8 mouse cellular contexts compared by ENCODE assay signal in the genomic region with DNA sequence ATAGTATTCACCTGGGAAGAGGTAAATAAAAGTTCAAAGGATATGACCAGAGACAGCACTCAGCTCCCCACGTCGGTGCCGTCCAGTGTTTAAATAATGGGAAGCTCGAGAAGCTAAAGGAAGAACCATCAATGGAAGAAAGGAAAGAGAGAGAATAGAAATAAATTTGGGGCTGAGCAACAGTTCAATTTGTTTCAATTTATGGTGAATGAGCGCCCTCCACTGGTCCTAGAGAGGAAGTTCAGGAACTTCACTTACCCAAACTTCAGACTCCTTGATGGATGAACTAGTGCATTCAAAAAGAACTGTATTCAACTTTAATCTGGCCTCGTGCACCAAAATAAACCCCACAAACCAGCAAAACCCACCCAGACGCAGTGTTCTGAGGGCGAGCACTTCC.
DNase-seq lines count a peak whose midpoint lies in the region; ATAC-seq lines count a peak whose summit lies in the region.

No protein-coding gene starts in this region.

- peak; percentile 48; the same call in 1 of the 2 replicates for ATAC-seq in hindbrain, embryonic 11.5 days (ENCODE audit: low FRiP score)
- ATAC-seq in hindbrain, embryonic 13.5 days (ENCODE audit: low FRiP score) = no peak; the same call in 1 of the 2 replicates
- ATAC-seq in forebrain, embryonic 13.5 days = 0 out of 2 replicates have a peak, but pooled peaks have one; percentile 24

- no peak overlapping the region for H3K4me2 ChIP-seq in hindbrain, embryonic 11.5 days (replicated peaks; ENCODE audit: low read depth, low read length)
- no peak overlapping the region for H3K4me2 ChIP-seq in hindbrain, embryonic 13.5 days
- no peak overlapping the region for H3K4me2 ChIP-seq in forebrain, embryonic 13.5 days

- no peak overlapping the region for H3K27ac ChIP-seq in hindbrain, embryonic 11.5 days (ENCODE audit: low read depth, low read length)
- H3K27ac ChIP-seq in hindbrain, embryonic 13.5 days = no peak overlapping the region
- H3K27ac ChIP-seq in forebrain, embryonic 13.5 days = no peak overlapping the region

- WGBS in hindbrain, embryonic 11.5 days = 22% methylated on average over 8 of the region's 8 CpGs
- 14% methylated on average over 8 of the region's 8 CpGs for WGBS in hindbrain, embryonic 13.5 days
- WGBS in forebrain, embryonic 13.5 days = 11% methylated on average over 8 of the region's 8 CpGs

- H3K27me3 ChIP-seq in hindbrain, embryonic 11.5 days (ENCODE audit: control insufficient read depth, insufficient read depth, low read length) = no peaks in the 10 kb centered on the region
- H3K27me3 ChIP-seq in hindbrain, embryonic 13.5 days = no peaks in the 10 kb centered on the region
- no peaks in the 10 kb centered on the region for H3K27me3 ChIP-seq in forebrain, embryonic 13.5 days

- H3K9ac ChIP-seq in hindbrain, embryonic 11.5 days (ENCODE audit: low read depth, low read length) = no peak overlapping the region
- H3K9ac ChIP-seq in hindbrain, embryonic 13.5 days = no peak overlapping the region
- H3K9ac ChIP-seq in forebrain, embryonic 13.5 days = no peak overlapping the region

- H3K9me3 ChIP-seq in hindbrain, embryonic 11.5 days (ENCODE audit: control insufficient read depth, low read length) = peaks cover 5% of the 10 kb centered on the region; the same call in 1 of the 2 replicates
- peaks cover 18% of the 10 kb centered on the region for H3K9me3 ChIP-seq in hindbrain, embryonic 13.5 days
- H3K9me3 ChIP-seq in forebrain, embryonic 13.5 days (replicated peaks) = peaks cover 13% of the 10 kb centered on the region

- H3K36me3 ChIP-seq in hindbrain, embryonic 11.5 days (ENCODE audit: control insufficient read depth, insufficient read depth, low read length) = no peaks in the 10 kb centered on the region
- H3K36me3 ChIP-seq in hindbrain, embryonic 13.5 days = peaks cover 5% of the 10 kb centered on the region; the same call in 1 of the 2 replicates
- no peaks in the 10 kb centered on the region for H3K36me3 ChIP-seq in forebrain, embryonic 13.5 days (ENCODE audit: poor library complexity, severe bottlenecking)

- no peak overlapping the region for H3K4me3 ChIP-seq in hindbrain, embryonic 11.5 days (ENCODE audit: low read depth, low read length)
- H3K4me3 ChIP-seq in hindbrain, embryonic 13.5 days = no peak overlapping the region
- no peak overlapping the region for H3K4me3 ChIP-seq in forebrain, embryonic 13.5 days

- DNase-seq in hindbrain, embryonic 11.5 days (ENCODE audit: low spot score) = peak; percentile 65
- DNase-seq in thymus, postnatal 0 days (ENCODE audit: low spot score) = peak; percentile 11
- DNase-seq in thymus, postnatal 4 days = no peak
- DNase-seq in mesoderm, embryonic 11.5 days (ENCODE audit: low read depth, low spot score) = peak; percentile 39
- DNase-seq in thymus, adult 18-20 months = no peak
- no peak for DNase-seq in urinary bladder, adult 18-20 months (ENCODE audit: low spot score in 2 of 2)

- no peaks in the 10 kb centered on the region for H3K4me1 ChIP-seq in hindbrain, embryonic 11.5 days (replicated peaks; ENCODE audit: control insufficient read depth, insufficient read depth, low read length)
- H3K4me1 ChIP-seq in hindbrain, embryonic 13.5 days (replicated peaks) = no peaks in the 10 kb centered on the region
- H3K4me1 ChIP-seq in forebrain, embryonic 13.5 days = peaks cover 6% of the 10 kb centered on the region; the same call in 1 of the 2 replicates

Comparison
In these comparisons a context has a peak if more than half of its experiments do, and no peak if none do; other contexts are left out.
1. DNase-seq: peak in hindbrain, embryonic 11.5 days (single experiment), thymus, postnatal 0 days (single experiment) and mesoderm, embryonic 11.5 days (single experiment); none in thymus, postnatal 4 days (single experiment), thymus, adult 18-20 months (0 of 2) and urinary bladder, adult 18-20 months (0 of 2).